Mouse (Mus musculus): ENCODE data around the gene Eml1. TPM values are rescaled to one million over a fixed set of nuclear protein-coding genes. Genes with fewer than 3 reads are reported as not detected.
"Not testable (repeated sequence)": the region's sequence is repeated elsewhere in the genome, so short reads cannot be mapped to it uniquely, and the experiment has no call there.

Eml1 gene
- polyA plus RNA-seq, 1 experiment from 2014 or later: 122 TPM

DNA sequence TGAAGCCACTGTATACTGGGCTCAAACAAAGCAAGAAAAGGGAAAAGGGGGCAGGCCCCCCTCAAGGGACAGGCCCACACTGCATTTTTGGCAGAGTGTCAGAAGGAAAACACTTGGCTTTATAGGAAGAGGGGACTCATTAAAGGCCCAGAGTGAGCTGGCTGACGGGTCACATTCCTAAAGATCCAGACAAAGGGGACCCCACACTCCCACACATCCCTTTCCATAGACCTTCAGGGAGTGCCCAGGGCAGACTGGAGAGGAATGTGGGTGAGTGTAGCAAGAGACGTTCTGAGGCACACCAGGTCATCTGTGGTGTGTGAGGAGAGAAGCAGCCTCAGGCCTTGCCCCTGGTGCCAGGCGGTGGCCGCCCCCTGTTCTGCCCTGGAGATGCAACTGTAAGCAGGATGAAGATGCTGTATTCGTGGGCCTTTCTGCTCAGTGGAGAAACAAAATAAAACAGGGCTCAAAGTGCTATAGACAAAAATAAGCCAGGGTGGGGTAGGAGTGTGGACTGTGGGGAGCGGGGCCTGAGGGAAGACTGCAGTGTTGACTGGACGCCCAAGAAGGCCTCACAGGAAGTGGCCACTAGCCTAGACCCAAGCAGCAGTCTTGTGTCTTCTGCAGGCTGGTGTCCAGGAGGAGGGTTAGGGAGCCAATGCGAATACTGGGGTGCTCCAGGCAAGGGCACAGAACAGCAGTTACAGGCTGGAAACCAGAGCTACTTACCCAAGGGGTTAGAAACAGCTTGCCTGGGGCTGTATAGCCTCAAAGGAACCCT, 124.9 kb downstream of the Eml1 start:
- Histone ChIP-seq H3K9ac (ENCODE audit: low read length) (peak overlapping the region; percentile 23; the same call in 1 of the 2 replicates), H3K4me3 (ENCODE audit: low read length) (no peak overlapping the region), H3K9me3 (ENCODE audit: control insufficient read depth, low read length) (no peaks in the 10 kb centered on the region), H3K27ac (ENCODE audit: low read length) (peak overlapping the region; percentile 83), H3K36me3 (ENCODE audit: control insufficient read depth, insufficient read depth, low read length) (no peaks in the 10 kb centered on the region), H3K4me2 (ENCODE audit: low read depth, low read length) (no peak overlapping the region), H3K4me1 (replicated peaks; ENCODE audit: control insufficient read depth, insufficient read depth, low read length) (peaks cover 28% of the 10 kb centered on the region), H3K27me3 (ENCODE audit: control insufficient read depth, insufficient read depth, low read depth, low read length) (no peaks in the 10 kb centered on the region)
- WGBS: 54% methylated on average over 8 of the region's 8 CpGs
- ATAC-seq (ENCODE audit: low read depth): peak; percentile 75

DNA sequence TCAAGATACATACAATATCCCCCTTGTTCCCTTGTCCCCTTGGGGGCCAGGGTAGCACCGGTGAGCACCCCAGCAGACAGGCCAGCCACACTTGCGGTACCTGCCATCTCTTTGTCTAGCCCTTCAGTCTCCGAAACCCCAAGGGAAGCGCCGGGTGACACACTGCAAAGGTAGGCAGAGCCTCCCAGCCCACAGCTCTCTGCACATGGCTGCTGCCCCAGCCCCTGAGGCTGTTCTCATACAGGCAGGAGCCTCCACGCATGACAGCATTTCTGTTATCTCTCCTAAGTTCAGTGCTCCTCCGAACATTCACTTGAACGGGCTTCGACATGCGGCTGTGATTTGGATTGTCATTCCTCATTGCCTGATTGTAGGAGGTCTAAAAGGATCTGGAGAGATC, 132.3 kb downstream of the Eml1 start:
- Histone ChIP-seq H3K27ac (ENCODE audit: low read length) (no peak overlapping the region), H3K4me1 (replicated peaks; ENCODE audit: control insufficient read depth, insufficient read depth, low read length) (no peaks in the 10 kb centered on the region), H3K27me3 (ENCODE audit: control insufficient read depth, insufficient read depth, low read depth, low read length) (no peaks in the 10 kb centered on the region), H3K9ac (ENCODE audit: low read length) (no peak overlapping the region), H3K9me3 (ENCODE audit: control insufficient read depth, low read length) (no peaks in the 10 kb centered on the region), H3K4me3 (ENCODE audit: low read length) (no peak overlapping the region), H3K4me2 (ENCODE audit: low read depth, low read length) (peak overlapping the region; percentile 9; the same call in 1 of the 2 replicates), H3K36me3 (ENCODE audit: control insufficient read depth, insufficient read depth, low read length) (peaks cover 5% of the 10 kb centered on the region)
- WGBS: 52% methylated on average over 10 of the region's 10 CpGs
- ATAC-seq (ENCODE audit: low read depth): no peak

DNA sequence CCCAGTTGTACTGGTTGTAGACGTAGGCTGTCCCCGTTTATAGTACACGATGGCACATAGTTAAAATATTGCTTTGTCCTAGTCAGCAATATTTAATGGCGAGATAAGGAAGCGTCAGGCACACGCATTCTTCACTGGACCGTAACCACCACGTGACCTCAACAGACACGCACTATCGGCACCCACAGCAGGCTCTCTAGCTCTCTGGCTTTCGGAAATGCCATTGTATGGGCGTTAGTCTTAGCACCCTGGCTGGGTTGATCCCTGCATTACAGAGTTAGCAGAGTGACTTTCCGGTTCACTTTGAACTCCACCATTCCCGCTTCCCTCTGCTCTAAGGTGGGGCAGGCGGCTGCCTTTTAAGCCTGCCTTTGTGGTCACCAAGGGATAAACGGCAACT, 132.8 kb downstream of the Eml1 start:
- H3K27me3 ChIP-seq (ENCODE audit: control insufficient read depth, insufficient read depth, low read depth, low read length): no peaks in the 10 kb centered on the region
- peak overlapping the region; percentile 9; the same call in 1 of the 2 replicates for H3K4me2 ChIP-seq (ENCODE audit: low read depth, low read length)
- no peak overlapping the region for H3K27ac ChIP-seq (ENCODE audit: low read length)
- H3K4me3 ChIP-seq (ENCODE audit: low read length): no peak overlapping the region
- H3K4me1 ChIP-seq (replicated peaks; ENCODE audit: control insufficient read depth, insufficient read depth, low read length): no peaks in the 10 kb centered on the region
- H3K9me3 ChIP-seq (ENCODE audit: control insufficient read depth, low read length): no peaks in the 10 kb centered on the region
- no peak overlapping the region for H3K9ac ChIP-seq (ENCODE audit: low read length)
- H3K36me3 ChIP-seq (ENCODE audit: control insufficient read depth, insufficient read depth, low read length): peaks cover 5% of the 10 kb centered on the region
- WGBS: 43% methylated on average over 16 of the region's 16 CpGs
- peak; percentile 34; the same call in 1 of the 2 replicates for ATAC-seq (ENCODE audit: low read depth)

DNA sequence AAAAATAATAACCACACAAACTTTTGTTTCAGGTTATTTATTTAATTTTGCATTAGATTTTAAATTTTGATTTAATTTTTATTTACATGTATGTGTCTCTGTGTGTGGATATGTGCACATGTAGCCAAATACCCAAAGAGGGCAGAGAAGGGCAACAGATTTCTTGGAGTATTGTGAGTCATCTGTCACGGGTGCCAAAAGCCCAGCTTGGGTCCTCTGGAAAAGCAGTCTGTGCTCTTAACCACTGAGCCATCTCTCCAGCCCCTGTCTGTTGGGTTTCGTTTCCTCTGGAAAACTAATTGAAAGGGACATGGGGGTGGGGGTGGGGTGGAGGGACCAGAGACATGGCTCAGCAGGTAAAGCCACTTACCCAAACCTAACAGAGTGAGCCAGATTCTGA, 135.1 kb downstream of the Eml1 start:
- ATAC-seq (ENCODE audit: low read depth): no peak
- no peaks in the 10 kb centered on the region for H3K27me3 ChIP-seq (ENCODE audit: control insufficient read depth, insufficient read depth, low read depth, low read length)
- H3K4me1 ChIP-seq (replicated peaks; ENCODE audit: control insufficient read depth, insufficient read depth, low read length): no peaks in the 10 kb centered on the region
- no peaks in the 10 kb centered on the region for H3K9me3 ChIP-seq (ENCODE audit: control insufficient read depth, low read length)
- peaks cover 5% of the 10 kb centered on the region for H3K36me3 ChIP-seq (ENCODE audit: control insufficient read depth, insufficient read depth, low read length)
- H3K4me2 ChIP-seq (ENCODE audit: low read depth, low read length): no peak overlapping the region
- H3K9ac ChIP-seq (ENCODE audit: low read length): no peak overlapping the region
- no peak overlapping the region for H3K27ac ChIP-seq (ENCODE audit: low read length)
- no peak overlapping the region for H3K4me3 ChIP-seq (ENCODE audit: low read length)
- WGBS: 77% methylated on average over 2 of the region's 2 CpGs

DNA sequence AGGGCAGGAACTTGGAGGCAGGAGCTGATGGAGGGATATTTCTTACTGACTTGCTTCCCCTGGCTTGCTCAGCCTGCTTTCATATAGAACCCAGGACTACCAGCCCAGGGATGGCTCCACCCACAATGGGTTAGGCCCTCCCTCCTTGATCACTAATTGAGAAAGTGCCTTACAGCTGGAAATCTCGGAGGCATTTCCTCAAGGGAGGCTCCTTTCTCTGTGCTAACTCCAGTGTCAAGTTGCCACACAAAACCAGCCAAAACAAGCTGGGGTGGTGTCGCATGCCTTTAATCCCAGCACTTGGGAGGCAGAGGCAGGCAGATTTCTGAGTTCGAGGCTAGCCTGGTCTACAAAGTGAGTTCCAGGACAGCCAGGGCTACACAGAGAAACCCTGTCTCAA, 136.3 kb downstream of the Eml1 start:
- H3K9ac ChIP-seq (ENCODE audit: low read length); H3K27ac ChIP-seq (ENCODE audit: low read length); H3K4me2 ChIP-seq (ENCODE audit: low read depth, low read length); ATAC-seq (ENCODE audit: low read depth); H3K27me3 ChIP-seq (ENCODE audit: control insufficient read depth, insufficient read depth, low read depth, low read length); H3K9me3 ChIP-seq (ENCODE audit: control insufficient read depth, low read length); H3K4me3 ChIP-seq (ENCODE audit: low read length); H3K36me3 ChIP-seq (ENCODE audit: control insufficient read depth, insufficient read depth, low read length); H3K4me1 ChIP-seq (replicated peaks; ENCODE audit: control insufficient read depth, insufficient read depth, low read length): not testable (repeated sequence)
- WGBS: 85% methylated on average over 3 of the region's 3 CpGs

DNA sequence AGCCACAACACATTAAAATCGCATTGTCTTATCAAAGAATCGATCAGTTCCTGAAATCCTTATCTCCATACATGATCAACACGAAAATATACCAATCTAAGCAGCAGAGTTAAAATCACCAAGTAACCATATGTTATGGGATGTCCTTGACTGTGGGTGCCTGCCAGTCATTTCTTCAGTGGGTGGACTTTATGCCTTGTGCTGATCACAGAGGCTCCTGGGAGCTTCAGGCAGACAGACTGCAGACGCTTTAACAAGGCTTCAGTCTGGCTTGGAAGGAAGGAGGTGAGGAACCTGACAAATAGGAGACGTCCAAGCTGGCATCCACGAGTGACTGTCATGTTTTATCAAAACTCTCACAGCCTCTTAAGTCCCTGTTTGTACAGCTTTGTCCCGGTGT, 139.8 kb downstream of the Eml1 start:
- peaks cover 8% of the 10 kb centered on the region; the same call in 1 of the 2 replicates for H3K36me3 ChIP-seq (ENCODE audit: control insufficient read depth, insufficient read depth, low read length)
- ATAC-seq (ENCODE audit: low read depth): no peak
- H3K4me3 ChIP-seq (ENCODE audit: low read length): no peak overlapping the region
- no peaks in the 10 kb centered on the region for H3K27me3 ChIP-seq (ENCODE audit: control insufficient read depth, insufficient read depth, low read depth, low read length)
- no peaks in the 10 kb centered on the region for H3K4me1 ChIP-seq (replicated peaks; ENCODE audit: control insufficient read depth, insufficient read depth, low read length)
- no peaks in the 10 kb centered on the region for H3K9me3 ChIP-seq (ENCODE audit: control insufficient read depth, low read length)
- 48% methylated on average over 7 of the region's 7 CpGs for WGBS
- no peak overlapping the region for H3K9ac ChIP-seq (ENCODE audit: low read length)
- no peak overlapping the region for H3K27ac ChIP-seq (ENCODE audit: low read length)
- no peak overlapping the region for H3K4me2 ChIP-seq (ENCODE audit: low read depth, low read length)

DNA sequence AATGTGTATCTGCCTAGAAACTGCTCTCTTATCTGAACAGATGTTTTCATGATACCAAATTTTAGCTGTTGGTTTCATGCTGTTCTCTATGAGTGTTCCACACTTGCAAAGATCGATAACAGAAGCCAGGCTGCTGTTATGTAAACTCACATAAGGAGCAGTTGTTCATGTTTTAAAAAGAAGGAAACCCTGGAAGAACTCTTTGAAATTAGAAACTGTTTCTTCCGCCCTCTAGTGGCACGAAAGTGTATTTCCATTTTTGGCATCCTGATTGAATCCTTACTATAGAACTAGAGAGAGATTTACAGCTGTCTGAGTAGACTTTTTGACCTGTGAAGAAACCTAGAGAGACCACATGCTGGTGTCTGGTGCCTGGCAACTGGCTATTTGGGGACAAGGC, 140.3 kb downstream of the Eml1 start:
- Histone ChIP-seq H3K27me3 (ENCODE audit: control insufficient read depth, insufficient read depth, low read depth, low read length) (no peaks in the 10 kb centered on the region), H3K4me3 (ENCODE audit: low read length) (no peak overlapping the region), H3K36me3 (ENCODE audit: control insufficient read depth, insufficient read depth, low read length) (peaks cover 10% of the 10 kb centered on the region; the same call in 1 of the 2 replicates), H3K9me3 (ENCODE audit: control insufficient read depth, low read length) (no peaks in the 10 kb centered on the region), H3K4me1 (replicated peaks; ENCODE audit: control insufficient read depth, insufficient read depth, low read length) (no peaks in the 10 kb centered on the region), H3K27ac (ENCODE audit: low read length) (no peak overlapping the region), H3K4me2 (ENCODE audit: low read depth, low read length) (no peak overlapping the region), H3K9ac (ENCODE audit: low read length) (no peak overlapping the region)
- 2% methylated on average over 3 of the region's 3 CpGs for WGBS
- ATAC-seq (ENCODE audit: low read depth): no peak

DNA sequence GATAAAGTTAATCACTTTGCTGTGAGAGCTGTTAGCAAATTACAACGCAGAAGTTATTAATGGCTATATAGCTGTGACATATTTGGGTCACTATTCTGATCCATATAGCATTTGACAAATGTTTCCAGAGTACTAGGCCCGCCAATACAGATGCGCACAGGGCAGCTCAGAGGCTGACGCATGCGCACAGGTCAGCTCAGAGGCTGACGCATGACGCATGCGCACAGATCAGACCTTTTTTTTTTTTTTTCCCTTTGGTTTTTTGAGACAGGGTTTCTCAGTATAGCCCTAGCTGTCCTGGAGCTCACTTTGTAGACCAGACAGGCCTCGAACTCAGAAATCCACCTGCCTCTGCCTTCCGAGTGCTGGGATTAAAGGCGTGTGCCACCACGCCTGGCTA, 144.7 kb downstream of the Eml1 start:
- no peak for ATAC-seq (ENCODE audit: low read depth)
- H3K36me3 ChIP-seq (ENCODE audit: control insufficient read depth, insufficient read depth, low read length): peaks cover 17% of the 10 kb centered on the region; the same call in 1 of the 2 replicates
- no peaks in the 10 kb centered on the region for H3K4me1 ChIP-seq (replicated peaks; ENCODE audit: control insufficient read depth, insufficient read depth, low read length)
- no peak overlapping the region for H3K27ac ChIP-seq (ENCODE audit: low read length)
- 89% methylated on average over 12 of the region's 12 CpGs for WGBS
- no peaks in the 10 kb centered on the region for H3K9me3 ChIP-seq (ENCODE audit: control insufficient read depth, low read length)
- H3K4me2 ChIP-seq (ENCODE audit: low read depth, low read length): no peak overlapping the region
- H3K9ac ChIP-seq (ENCODE audit: low read length): no peak overlapping the region
- no peaks in the 10 kb centered on the region for H3K27me3 ChIP-seq (ENCODE audit: control insufficient read depth, insufficient read depth, low read depth, low read length)
- no peak overlapping the region for H3K4me3 ChIP-seq (ENCODE audit: low read length)

DNA sequence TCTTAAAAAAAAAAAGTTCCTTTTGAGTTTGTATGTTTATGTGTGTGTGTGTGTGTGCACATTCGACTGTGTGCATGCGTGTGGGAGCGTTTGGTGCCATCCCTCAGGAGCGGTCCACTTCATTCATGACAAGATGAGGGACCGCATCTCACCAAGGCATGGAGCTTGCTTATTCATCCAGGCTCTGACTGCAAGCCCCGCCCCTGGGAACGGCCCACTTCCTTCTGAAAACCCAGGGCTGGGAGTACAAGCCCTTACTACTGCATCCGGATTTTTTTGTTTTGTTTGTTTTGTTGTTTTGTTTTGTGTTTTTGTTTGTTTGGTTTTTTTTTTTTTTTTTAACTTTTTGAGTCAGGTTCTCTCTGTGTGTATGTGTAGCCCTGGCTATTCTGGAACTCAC, 148.6 kb downstream of the Eml1 start:
- H3K4me2 ChIP-seq (ENCODE audit: low read depth, low read length): no peak overlapping the region
- no peak for ATAC-seq (ENCODE audit: low read depth)
- no peak overlapping the region for H3K4me3 ChIP-seq (ENCODE audit: low read length)
- H3K4me1 ChIP-seq (replicated peaks; ENCODE audit: control insufficient read depth, insufficient read depth, low read length): no peaks in the 10 kb centered on the region
- no peaks in the 10 kb centered on the region for H3K9me3 ChIP-seq (ENCODE audit: control insufficient read depth, low read length)
- H3K9ac ChIP-seq (ENCODE audit: low read length): no peak overlapping the region
- no peaks in the 10 kb centered on the region for H3K27me3 ChIP-seq (ENCODE audit: control insufficient read depth, insufficient read depth, low read depth, low read length)
- no peak overlapping the region for H3K27ac ChIP-seq (ENCODE audit: low read length)
- H3K36me3 ChIP-seq (ENCODE audit: control insufficient read depth, insufficient read depth, low read length): peaks cover 23% of the 10 kb centered on the region
- WGBS: 65% methylated on average over 8 of the region's 8 CpGs

Measured in lung, embryonic 16.5 days (tissue).